Mouse (Mus musculus): ENCODE measurements around the gene Cartpt.

- no peak for TF ChIP-seq CTCF (IDR thresholded peaks at IDR 0.05; ENCODE audit: low read depth, low read length)
- no peak for TF ChIP-seq GATA1 (IDR thresholded peaks at IDR 0.05; ENCODE audit: borderline replicate concordance, low read length)
- no peak for TF ChIP-seq POLR2AphosphoS5 (IDR thresholded peaks at IDR 0.05; ENCODE audit: insufficient replicate concordance, low read depth, low read length)
Observed at GRCm38 (mm10) chr13:99879696-99880095, 21.2 kb downstream of the Cartpt start.
